Mouse (Mus musculus) 3T3-L1 (cell line): ENCODE measurements around the gene Gm21761.
"Not testable (repeated sequence)": the region's sequence is repeated elsewhere in the genome, so short reads cannot be mapped to it uniquely, and the experiment has no call there.

Experiments
- DNase-seq: peaks from one replicate; pipeline ENCODE4 v3.0.0-alpha.2; 2015; ENCODE audit warnings: low read depth, low spot score

The Gm21761 gene

GRCm38 (mm10) chr13:119929172-119929571, at the start of gene Gm21761:
Gm21761 (minus strand) TSS chr13:119929272.
- DNase-seq: not testable (repeated sequence)

GRCm38 (mm10) chr13:119969163-119969562, 40.1 kb upstream of the Gm21761 start:
- not testable (repeated sequence) for DNase-seq

- DNase-seq: not testable (repeated sequence)
Measured at GRCm38 (mm10) chr13:119968193-119968592, 39.1 kb upstream of the Gm21761 start.

- DNase-seq: not testable (repeated sequence)
Measured at GRCm38 (mm10) chr13:119965968-119966367, 36.9 kb upstream of the Gm21761 start.

- not testable (repeated sequence) for DNase-seq
Measured at GRCm38 (mm10) chr13:119965302-119965952, 36.4 kb upstream of the Gm21761 start.

- DNase-seq: not testable (repeated sequence)
Measured at GRCm38 (mm10) chr13:119962856-119963255, 33.8 kb upstream of the Gm21761 start.

- not testable (repeated sequence) for DNase-seq
Measured at GRCm38 (mm10) chr13:119955567-119955966, 26.5 kb upstream of the Gm21761 start.

- not testable (repeated sequence) for DNase-seq
Measured at GRCm38 (mm10) chr13:119955089-119955488, 26.0 kb upstream of the Gm21761 start.

- DNase-seq: not testable (repeated sequence)
Measured at GRCm38 (mm10) chr13:119950706-119951105, 21.6 kb upstream of the Gm21761 start, which contains the start of gene B020031M17Rik. B020031M17Rik (minus strand) TSS chr13:119950806.

- not testable (repeated sequence) for DNase-seq
Measured at GRCm38 (mm10) chr13:119924597-119925340, 4.3 kb downstream of the Gm21761 start.

GRCm38 (mm10) chr13:119916966-119917722, 11.9 kb downstream of the Gm21761 start:
- DNase-seq: not testable (repeated sequence)

- not testable (repeated sequence) for DNase-seq
Measured at GRCm38 (mm10) chr13:119916449-119916848, 12.6 kb downstream of the Gm21761 start.

GRCm38 (mm10) chr13:119898549-119898948, 30.5 kb downstream of the Gm21761 start:
- not testable (repeated sequence) for DNase-seq

GRCm38 (mm10) chr13:119894685-119895084, 34.4 kb downstream of the Gm21761 start, which contains the start of gene Tcstv1:
Tcstv1 (minus strand) TSS chr13:119894785.
- not testable (repeated sequence) for DNase-seq

GRCm38 (mm10) chr13:119886896-119887295, 42.2 kb downstream of the Gm21761 start:
- DNase-seq: not testable (repeated sequence)

GRCm38 (mm10) chr13:119864395-119864999, 64.6 kb downstream of the Gm21761 start:
- DNase-seq: not testable (repeated sequence)

- not testable (repeated sequence) for DNase-seq
Measured at GRCm38 (mm10) chr13:119862399-119862798, 66.7 kb downstream of the Gm21761 start.
